Mouse (Mus musculus): ENCODE measurements around the gene Cep131.

Gene Cep131

GRCm38 (mm10) chr11:120028319-120029092 lies 58.1 kb downstream of the Cep131 start:
- no peak for DNase-seq (ENCODE audit: low spot score in 2 of 2)

- DNase-seq (ENCODE audit: low spot score in 2 of 2), result no peak
Measured at GRCm38 (mm10) chr11:120026941-120027340, 59.7 kb downstream of the Cep131 start.

GRCm38 (mm10) chr11:120022841-120023240 lies 63.8 kb downstream of the Cep131 start:
- no peak for DNase-seq (ENCODE audit: low spot score in 2 of 2)

GRCm38 (mm10) chr11:120022216-120022615 lies 64.4 kb downstream of the Cep131 start:
- DNase-seq (ENCODE audit: low spot score in 2 of 2), result no peak

- no peak for DNase-seq (ENCODE audit: low spot score in 2 of 2)
Measured at GRCm38 (mm10) chr11:120021367-120021766, 65.3 kb downstream of the Cep131 start.

- DNase-seq (ENCODE audit: low spot score in 2 of 2), result no peak
Measured at GRCm38 (mm10) chr11:120019542-120020440, 66.8 kb downstream of the Cep131 start.

GRCm38 (mm10) chr11:120017011-120017410 lies 69.6 kb downstream of the Cep131 start:
- no peak for DNase-seq (ENCODE audit: low spot score in 2 of 2)

- DNase-seq (ENCODE audit: low spot score in 2 of 2), result no peak
Measured at GRCm38 (mm10) chr11:120014758-120015157, 71.9 kb downstream of the Cep131 start.

Data from heart, adult 9 months (tissue).